8 mouse cellular contexts compared by ENCODE assay signal in genomic region chr11:94160443-94161266, GRCm38 (mm10). TPM values are rescaled to one million over a fixed set of nuclear protein-coding genes. Genes with fewer than 3 reads are reported as not detected.
DNase-seq lines count a peak whose midpoint lies in the region; ATAC-seq and TF ChIP-seq lines count a peak whose summit lies in the region.

No protein-coding gene starts in this region.

- no peaks in the 10 kb centered on the region for H3K36me3 ChIP-seq in ES-Bruce4 (ENCODE audit: control insufficient read depth, insufficient read depth, low read length, poor library complexity, severe bottlenecking)
- no peaks in the 10 kb centered on the region for H3K36me3 ChIP-seq in forebrain, embryonic 14.5 days (ENCODE audit: control insufficient read depth, insufficient read depth, low read length)
- H3K36me3 ChIP-seq in liver, embryonic 16.5 days (ENCODE audit: control insufficient read depth, insufficient read depth), result no peaks in the 10 kb centered on the region
- no peaks in the 10 kb centered on the region for H3K36me3 ChIP-seq in neural tube, embryonic 11.5 days (ENCODE audit: control insufficient read depth, insufficient read depth, low read length)

- intact Hi-C loops in heart, postnatal 36 days (cut with DNase I), result loop anchor here (2.0 kb wide), 2 partner anchors 26 to 50 kb away; partner anchors contain the start of gene Tob1

- peak overlapping the region; percentile 29; the same call in 1 of the 2 replicates for H3K9ac ChIP-seq in ES-Bruce4 (ENCODE audit: low read depth, poor library complexity, severe bottlenecking)
- peak overlapping the region; percentile 66 for H3K9ac ChIP-seq in forebrain, embryonic 14.5 days (ENCODE audit: low read length)
- H3K9ac ChIP-seq in liver, embryonic 16.5 days (ENCODE audit: low read depth, low read length), result no peak overlapping the region
- H3K9ac ChIP-seq in neural tube, embryonic 11.5 days (ENCODE audit: low read length), result peak overlapping the region; percentile 59

- TF ChIP-seq EP300 in ES-Bruce4 (IDR thresholded peaks at IDR 0.05; ENCODE audit: insufficient read depth, low read depth, low read length), result no peak

- no peak for TF ChIP-seq POLR2A in ES-Bruce4 (IDR thresholded peaks at IDR 0.05; ENCODE audit: insufficient read depth, low read length)

- H3K27me3 ChIP-seq in ES-Bruce4 (ENCODE audit: control insufficient read depth, insufficient read depth, low read length, poor library complexity, severe bottlenecking), result no peaks in the 10 kb centered on the region
- H3K27me3 ChIP-seq in forebrain, embryonic 14.5 days (replicated peaks; ENCODE audit: control insufficient read depth, insufficient read depth, low read length), result no peaks in the 10 kb centered on the region
- no peaks in the 10 kb centered on the region; the same call in 1 of the 2 replicates for H3K27me3 ChIP-seq in liver, embryonic 16.5 days (ENCODE audit: control insufficient read depth, insufficient read depth, low read depth, low read length)
- H3K27me3 ChIP-seq in neural tube, embryonic 11.5 days (ENCODE audit: control insufficient read depth, insufficient read depth, low read length), result no peaks in the 10 kb centered on the region

- no peak for TF ChIP-seq CTCF in ES-Bruce4 (IDR thresholded peaks at IDR 0.05; ENCODE audit: low read depth, low read length)

- peak; percentile 97 for ATAC-seq in forebrain, embryonic 14.5 days
- ATAC-seq in liver, embryonic 16.5 days (ENCODE audit: low read depth), result peak; percentile 22; the same call in 1 of the 2 replicates
- peak; percentile 96 for ATAC-seq in neural tube, embryonic 11.5 days (ENCODE audit: insufficient read depth, low FRiP score, low TSS enrichment)

- peaks cover 23% of the 10 kb centered on the region for H3K4me1 ChIP-seq in ES-Bruce4 (ENCODE audit: control insufficient read depth, insufficient read depth, low read length)
- peaks cover 40% of the 10 kb centered on the region for H3K4me1 ChIP-seq in forebrain, embryonic 14.5 days (ENCODE audit: control insufficient read depth, insufficient read depth, low read length)
- peaks cover 10% of the 10 kb centered on the region for H3K4me1 ChIP-seq in liver, embryonic 16.5 days (ENCODE audit: control insufficient read depth, low read depth, low read length)
- peaks cover 43% of the 10 kb centered on the region for H3K4me1 ChIP-seq in neural tube, embryonic 11.5 days (ENCODE audit: control insufficient read depth, insufficient read depth, low read length)

- peak overlapping the region; percentile 18 for H3K4me3 ChIP-seq in ES-Bruce4 (ENCODE audit: low read depth, low read length)
- H3K4me3 ChIP-seq in forebrain, embryonic 14.5 days (ENCODE audit: low read depth, low read length), result peak overlapping the region; percentile 17
- H3K4me3 ChIP-seq in liver, embryonic 16.5 days (ENCODE audit: low read depth, low read length), result no peak overlapping the region
- peak overlapping the region; percentile 3; the same call in 1 of the 2 replicates for H3K4me3 ChIP-seq in neural tube, embryonic 11.5 days (ENCODE audit: low read depth, low read length)

- DNase-seq in c-Kit-positive CD71-positive TER-119-positive erythroid progenitor cells, embryonic 14.5 days (ENCODE audit: low spot score), result peak; percentile 10
- peak; percentile 100 for DNase-seq in forebrain, embryonic 14.5 days (ENCODE audit: low spot score)
- DNase-seq in heart, postnatal 36 days, result peak; percentile 67 to 79
- DNase-seq in layer of hippocampus, adult 11-12 months (ENCODE audit: low spot score), result peak; percentile 97
- DNase-seq in neural tube, embryonic 11.5 days (ENCODE audit: low spot score), result peak; percentile 92
- DNase-seq in urinary bladder, postnatal 10 days (ENCODE audit: low spot score), result peak; percentile 26

- H3K9me3 ChIP-seq in ES-Bruce4 (replicated peaks; ENCODE audit: control insufficient read depth, insufficient read depth, low read length, poor library complexity, severe bottlenecking), result no peaks in the 10 kb centered on the region
- H3K9me3 ChIP-seq in forebrain, embryonic 14.5 days (replicated peaks; ENCODE audit: control insufficient read depth, low read length), result no peaks in the 10 kb centered on the region
- H3K9me3 ChIP-seq in liver, embryonic 16.5 days (replicated peaks; ENCODE audit: control insufficient read depth, low read length), result no peaks in the 10 kb centered on the region
- no peaks in the 10 kb centered on the region for H3K9me3 ChIP-seq in neural tube, embryonic 11.5 days (ENCODE audit: control insufficient read depth, low read length)

- under 1% methylated on average over 23 of the region's 23 CpGs for WGBS in forebrain, embryonic 14.5 days
- 17% methylated on average over 23 of the region's 23 CpGs for WGBS in liver, embryonic 16.5 days (ENCODE audit: insufficient replicate concordance)
- WGBS in neural tube, embryonic 11.5 days, result 5% methylated on average over 23 of the region's 23 CpGs

- peak overlapping the region; percentile 52 for H3K4me2 ChIP-seq in forebrain, embryonic 14.5 days (ENCODE audit: low read length)
- H3K4me2 ChIP-seq in liver, embryonic 16.5 days (ENCODE audit: low read depth, low read length), result peak overlapping the region; percentile 41
- H3K4me2 ChIP-seq in neural tube, embryonic 11.5 days (ENCODE audit: low read depth), result peak overlapping the region; percentile 42

- peak overlapping the region; percentile 67 for H3K27ac ChIP-seq in ES-Bruce4 (ENCODE audit: insufficient read depth, low read length)
- H3K27ac ChIP-seq in forebrain, embryonic 14.5 days (ENCODE audit: low read depth, low read length), result peak overlapping the region; percentile 100
- 0 out of 2 replicates have a peak overlapping the region, but pooled peaks have one; percentile 19 for H3K27ac ChIP-seq in liver, embryonic 16.5 days (ENCODE audit: low read length)
- peak overlapping the region; percentile 97 for H3K27ac ChIP-seq in neural tube, embryonic 11.5 days (ENCODE audit: low read depth, low read length)

RNA-seq across cellular contexts. Expression of gene Tob1, which starts 50.6 kb away (rescaled TPM):
- 20.0 and 21.2 TPM in 2 replicates for polyA plus RNA-seq in ES-Bruce4 (2011; ENCODE audit: insufficient read depth, insufficient read length, low read depth, missing spikeins)
- polyA plus RNA-seq in forebrain, embryonic 14.5 days (2014; fragmentation: Nextera tagmentation; extraction: Ambion mirVana), result 32.4 and 37.5 TPM in 2 replicates
- 10 to 100 TPM; 53.0 to 55.2 TPM for total RNA-seq in heart, postnatal 36 days (2021)
- 11.6 and 11.8 TPM in 2 replicates for polyA plus RNA-seq in liver, embryonic 16.5 days (2015; fragmentation: Nextera tagmentation; extraction: Ambion mirVana)
- polyA plus RNA-seq in neural tube, embryonic 11.5 days (2014; fragmentation: Nextera tagmentation; extraction: Ambion mirVana), result 33.3 and 35.6 TPM in 2 replicates

Comparison
In these comparisons a context has a peak if more than half of its experiments do, and no peak if none do; other contexts are left out.
1. H3K27ac ChIP-seq: peak in every context shown above with its lines; median percentile 100 in forebrain, embryonic 14.5 days; 97 in neural tube, embryonic 11.5 days; 67 in ES-Bruce4; 19 in liver, embryonic 16.5 days.
2. DNase-seq: peak in every context shown above with its lines; median percentile 100 in forebrain, embryonic 14.5 days; 97 in layer of hippocampus, adult 11-12 months; 92 in neural tube, embryonic 11.5 days; 73 in heart, postnatal 36 days; 26 in urinary bladder, postnatal 10 days; 10 in c-Kit-positive CD71-positive TER-119-positive erythroid progenitor cells, embryonic 14.5 days.
3. ATAC-seq: peak in every context shown above with its lines; median percentile 97 in forebrain, embryonic 14.5 days; 96 in neural tube, embryonic 11.5 days; 22 in liver, embryonic 16.5 days.